ENCODE assay signal across 8 mouse cellular contexts in the genomic region with DNA sequence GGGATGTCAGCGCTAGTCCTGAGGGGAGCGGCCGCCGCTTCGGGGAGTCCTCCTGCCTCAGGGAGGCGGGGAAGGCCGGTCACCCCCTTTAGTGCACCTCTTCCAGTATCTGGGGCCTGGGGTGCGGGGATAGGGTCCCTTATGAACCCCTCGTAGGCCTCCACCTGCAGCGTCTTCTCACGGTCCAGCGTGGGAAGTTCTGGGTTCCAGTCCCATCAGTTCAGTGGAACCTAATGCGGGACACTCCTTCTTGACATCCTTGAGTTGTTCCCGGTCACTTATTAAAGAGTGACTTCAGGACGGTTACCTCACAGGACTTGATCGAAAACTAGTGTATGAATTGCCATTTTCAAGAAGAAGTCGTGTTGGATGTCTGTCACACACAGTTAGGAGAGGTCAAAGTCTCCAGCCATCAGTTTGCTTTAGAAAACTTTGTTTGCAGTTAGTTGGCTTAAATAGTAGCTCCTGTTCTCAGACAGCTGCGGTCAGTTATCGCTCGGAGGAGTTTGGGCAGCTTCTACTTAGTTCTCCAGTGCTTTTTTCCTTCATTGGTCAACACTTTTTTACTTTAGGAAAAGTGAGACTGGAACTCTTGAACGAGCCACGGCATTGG. TPM values are rescaled to one million over a fixed set of nuclear protein-coding genes. Genes with fewer than 3 reads are reported as not detected.
A peak's percentile ranks its signal among the peaks of the same experiment; 100 is the strongest.
DNase-seq lines count a peak whose midpoint lies in the region; ATAC-seq lines count a peak whose summit lies in the region.

No protein-coding gene starts in this region.

- peaks cover 28% of the 10 kb centered on the region for H3K4me1 ChIP-seq in megakaryocyte, embryonic 14.5 days
- H3K4me1 ChIP-seq in forebrain, embryonic 12.5 days = peaks cover 18% of the 10 kb centered on the region
- H3K4me1 ChIP-seq in midbrain, embryonic 14.5 days (ENCODE audit: control insufficient read depth, insufficient read depth, low read length) = peaks cover 8% of the 10 kb centered on the region; the same call in 1 of the 2 replicates

- H3K4me3 ChIP-seq in megakaryocyte, embryonic 14.5 days (replicated peaks) = peak overlapping the region; percentile 96
- H3K4me3 ChIP-seq in forebrain, embryonic 12.5 days (replicated peaks) = peak overlapping the region; percentile 77
- peak overlapping the region; percentile 82 for H3K4me3 ChIP-seq in midbrain, embryonic 14.5 days (replicated peaks; ENCODE audit: low read depth, low read length)

- H3K9me3 ChIP-seq in megakaryocyte, embryonic 14.5 days = no peaks in the 10 kb centered on the region
- H3K9me3 ChIP-seq in forebrain, embryonic 12.5 days = no peaks in the 10 kb centered on the region
- H3K9me3 ChIP-seq in midbrain, embryonic 14.5 days (ENCODE audit: control insufficient read depth, low read length) = no peaks in the 10 kb centered on the region

- peak overlapping the region; percentile 84 for H3K9ac ChIP-seq in forebrain, embryonic 12.5 days
- peak overlapping the region; percentile 84 for H3K9ac ChIP-seq in midbrain, embryonic 14.5 days (replicated peaks; ENCODE audit: low read length)

- 19% methylated on average over 22 of the region's 22 CpGs for WGBS in forebrain, embryonic 12.5 days
- 20% methylated on average over 22 of the region's 22 CpGs for WGBS in midbrain, embryonic 14.5 days

- peak; percentile 73 for DNase-seq in kidney, adult 9 months
- no peak for DNase-seq in midbrain, embryonic 14.5 days
- DNase-seq in spleen, adult 12 weeks (ENCODE audit: low spot score) = no peak
- DNase-seq in layer of hippocampus, postnatal 36 days = no peak

- H3K36me3 ChIP-seq in megakaryocyte, embryonic 14.5 days (replicated peaks; ENCODE audit: low read length) = no peaks in the 10 kb centered on the region
- H3K36me3 ChIP-seq in forebrain, embryonic 12.5 days (replicated peaks) = no peaks in the 10 kb centered on the region
- no peaks in the 10 kb centered on the region for H3K36me3 ChIP-seq in midbrain, embryonic 14.5 days (ENCODE audit: control insufficient read depth, insufficient read depth, low read length)

- H3K27me3 ChIP-seq in megakaryocyte, embryonic 14.5 days (replicated peaks) = no peaks in the 10 kb centered on the region
- H3K27me3 ChIP-seq in forebrain, embryonic 12.5 days = peaks cover 6% of the 10 kb centered on the region; the same call in 1 of the 2 replicates
- H3K27me3 ChIP-seq in midbrain, embryonic 14.5 days (ENCODE audit: control insufficient read depth, insufficient read depth, low read length) = no peaks in the 10 kb centered on the region

- peak overlapping the region; percentile 95 for H3K4me2 ChIP-seq in forebrain, embryonic 12.5 days
- peak overlapping the region; percentile 85 for H3K4me2 ChIP-seq in midbrain, embryonic 14.5 days (ENCODE audit: low read length)

- no peak for ATAC-seq in megakaryocyte, adult 5-6 weeks (ENCODE audit: poor library complexity, severe bottlenecking)
- no peak for ATAC-seq in forebrain, embryonic 12.5 days (ENCODE audit: low FRiP score)
- ATAC-seq in midbrain, embryonic 14.5 days (ENCODE audit: low FRiP score, low TSS enrichment) = no peak
- no peak for ATAC-seq in megakaryocyte progenitor cell, adult 5-6 weeks (replicated peaks; ENCODE audit: poor library complexity)

- peak overlapping the region; percentile 76; the same call in 1 of the 2 replicates for H3K27ac ChIP-seq in forebrain, embryonic 12.5 days
- peak overlapping the region; percentile 79 for H3K27ac ChIP-seq in midbrain, embryonic 14.5 days (replicated peaks; ENCODE audit: low read depth, low read length)

RNA-seq across cellular contexts. Expression of gene Inpp5f, which starts 0.8 kb away (rescaled TPM):
- 0.51 TPM in 1 of 2 replicates, not detected in the other for polyA plus RNA-seq in megakaryocyte, embryonic 14.5 days (2012; ENCODE audit: insufficient read depth, low replicate concordance)
- total RNA-seq in megakaryocyte, adult 5-6 weeks (2015) = 36.6 and 44.5 TPM in 2 replicates
- 37.3 and 38.9 TPM in 2 replicates for total RNA-seq in megakaryocyte, adult 5-6 weeks (2017)
- polyA plus RNA-seq in forebrain, embryonic 12.5 days (2016; fragmentation: Nextera tagmentation; extraction: Ambion mirVana) = 136 and 160 TPM in 2 replicates
- 404 and 444 TPM in 2 replicates for polyA plus RNA-seq in midbrain, embryonic 14.5 days (2014; fragmentation: Nextera tagmentation; extraction: Ambion mirVana)
- 8.4 and 8.8 TPM in 2 replicates for total RNA-seq in megakaryocyte progenitor cell, adult 5-6 weeks (2015)
- 9.8 and 11.2 TPM in 2 replicates for total RNA-seq in megakaryocyte progenitor cell, adult 5-6 weeks (2017)
- 100 to 1,000 TPM; 113 to 130 TPM for total RNA-seq in layer of hippocampus, postnatal 36 days (2021)
